Mouse (Mus musculus) embryo, embryonic 11 days (tissue): Measurements from ENCODE around the gene Olfr1107.

Experiments used
- DNase-seq: peaks from one replicate; pipeline ENCODE4 v3.0.0-alpha.2; 2015

Gene Olfr1107

DNA sequence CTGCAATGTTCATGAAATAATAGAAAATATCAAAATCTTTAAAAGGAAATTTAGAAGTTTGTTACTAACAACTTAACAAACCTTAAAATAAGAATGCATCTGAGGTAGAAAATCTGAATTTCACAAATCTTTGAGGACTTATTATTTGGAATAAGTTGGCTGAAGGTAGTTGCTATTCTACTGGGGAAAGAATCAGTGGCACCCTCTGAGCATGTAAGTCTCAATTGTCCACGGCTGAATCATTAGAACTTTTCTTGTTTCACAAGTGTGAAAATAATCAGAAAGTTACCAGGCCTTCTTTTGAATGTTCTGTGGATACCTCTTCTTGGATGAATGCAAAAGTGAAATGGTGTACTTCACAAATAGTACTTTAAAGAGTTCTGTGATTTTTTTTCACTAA, at the start of gene Olfr1107:
Olfr1107 (minus strand) TSS at position 101 of the 400 bp plus-strand sequence.
- DNase-seq: no peak

GRCm38 (mm10) chr2:87114467-87114866, 38.9 kb upstream of the Olfr1107 start, which contains the start of gene Olfr259:
Gene Olfr259 (minus strand): TSS chr2:87114567.
- no peak for DNase-seq

GRCm38 (mm10) chr2:87095908-87096307, 20.3 kb upstream of the Olfr1107 start, which contains the start of gene Olfr1109:
Gene Olfr1109 (minus strand): TSS chr2:87096008.
- DNase-seq: no peak

GRCm38 (mm10) chr2:87052173-87052572, 23.4 kb downstream of the Olfr1107 start, which contains the start of gene Olfr1106:
Gene Olfr1106 (minus strand): TSS chr2:87052273.
- DNase-seq: no peak

DNA sequence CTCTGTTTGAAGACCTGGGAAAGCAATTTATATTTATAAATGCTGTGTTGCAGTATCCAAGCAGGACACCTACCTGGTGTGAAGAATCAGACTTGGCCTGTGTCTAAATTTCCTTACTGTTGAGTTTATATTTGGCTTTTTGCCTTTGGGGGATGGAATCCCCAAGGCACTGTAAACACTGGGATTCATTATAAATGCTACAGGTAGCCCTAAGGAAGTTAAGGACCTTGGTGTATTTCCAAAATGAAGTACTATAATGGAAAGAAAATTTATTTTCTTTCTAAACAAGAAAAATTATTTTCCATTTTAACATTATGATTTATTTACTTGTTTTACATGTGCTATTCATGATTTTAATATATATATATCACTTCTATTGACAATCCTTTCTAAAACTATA, 39.2 kb downstream of the Olfr1107 start, which contains the start of gene Olfr1105:
Olfr1105 (minus strand) TSS at position 101 of the 400 bp plus-strand sequence.
- no peak for DNase-seq

- DNase-seq: no peak
These were observed 48.6 kb downstream of the Olfr1107 start, which contains the start of gene Olfr1104 for GRCm38 (mm10) chr2:87026980-87027379. Gene Olfr1104 (minus strand): TSS chr2:87027080.
